Mouse (Mus musculus) embryo, embryonic 9.5 days (tissue): ENCODE data around the gene Gm49450.
"Not testable (repeated sequence)": the region's sequence is repeated elsewhere in the genome, so short reads cannot be mapped to it uniquely, and the experiment has no call there.

Source experiments
- DNase-seq: peaks from one replicate; pipeline ENCODE4 v3.0.0-alpha.2; 2017; ENCODE audit errors: extremely low spot score

The Gm49450 gene

DNA sequence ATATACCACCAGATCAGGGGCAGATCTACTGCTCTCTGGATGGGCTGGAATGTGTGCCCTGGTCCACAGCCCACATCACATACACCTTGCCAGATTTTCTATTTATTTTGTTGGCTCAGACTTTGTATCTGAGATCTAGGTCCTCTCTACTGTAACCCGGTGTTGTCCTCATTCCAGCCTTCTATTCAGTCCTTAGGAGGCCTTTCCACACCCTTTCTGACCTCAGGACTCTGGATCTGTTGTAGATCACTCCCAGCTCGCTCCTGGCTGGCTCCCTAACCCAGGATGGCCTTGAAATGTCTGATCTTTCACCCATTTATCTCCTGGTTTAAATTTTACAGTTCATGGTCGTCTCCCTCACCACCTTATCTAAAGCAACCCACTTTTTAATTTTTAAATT, 28.7 kb downstream of the Gm49450 start:
- DNase-seq = no peak

DNA sequence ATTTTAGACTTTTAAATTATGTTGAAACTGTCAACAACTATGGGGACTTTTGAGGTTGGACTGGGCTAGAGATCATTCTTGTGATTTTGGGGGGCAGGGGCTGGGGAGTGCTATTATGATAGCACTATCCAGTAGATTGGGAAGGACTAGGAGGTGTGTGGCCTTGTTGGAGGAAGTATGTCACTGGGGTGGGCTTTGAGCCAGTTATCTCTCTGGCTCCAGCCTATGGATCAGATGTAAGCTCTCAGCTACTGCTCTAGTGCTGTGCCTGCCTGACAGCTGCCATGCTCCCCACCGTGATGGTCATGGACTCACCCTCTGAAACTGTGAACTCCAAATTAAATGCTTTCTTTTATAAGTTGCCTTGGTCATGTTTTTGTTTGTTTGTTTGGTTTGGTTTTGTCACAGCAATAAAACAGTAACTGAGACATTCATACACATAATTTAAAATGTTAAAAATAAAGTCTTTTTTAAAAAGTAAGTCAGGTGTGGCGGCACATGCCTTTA, 30.3 kb downstream of the Gm49450 start:
- DNase-seq = no peak

DNA sequence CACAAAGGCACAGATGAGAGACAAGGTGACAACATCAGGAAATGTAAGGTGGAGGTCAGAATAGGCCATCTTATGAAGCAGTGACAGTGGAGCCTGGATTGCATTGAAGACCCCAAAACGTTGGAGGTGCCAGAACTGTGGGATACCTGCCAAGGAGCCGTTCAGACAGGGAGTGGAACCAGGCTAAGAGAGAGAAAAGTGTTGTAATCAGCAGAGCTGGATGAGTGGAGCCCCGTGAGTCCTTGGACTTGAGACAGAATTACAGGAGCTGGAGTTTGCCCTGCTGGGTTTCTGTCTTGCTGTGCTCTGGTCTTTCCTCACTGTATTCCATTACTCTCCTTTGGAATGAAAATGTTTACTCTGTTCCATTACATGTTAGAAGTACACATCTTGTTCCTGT, 30.8 kb downstream of the Gm49450 start:
- DNase-seq = no peak

DNA sequence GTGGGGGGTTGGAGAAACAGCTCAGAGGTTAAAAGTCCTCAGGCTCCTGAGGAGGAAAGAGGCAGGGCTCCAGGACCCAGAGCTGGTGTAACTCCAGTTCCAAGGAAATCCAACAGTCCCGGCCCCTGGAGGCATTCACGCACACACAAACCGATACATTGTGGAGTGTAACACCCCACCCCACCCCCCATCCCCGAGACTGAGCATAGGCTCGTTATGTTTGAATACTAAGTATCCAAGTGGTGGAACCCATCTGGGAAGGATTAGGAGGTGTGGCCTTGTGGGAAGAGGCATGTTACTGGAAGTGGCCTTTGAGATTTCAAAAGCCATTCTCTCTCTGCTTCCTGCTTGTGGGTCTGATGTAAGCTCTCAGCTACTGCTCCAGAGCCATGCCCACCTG, 31.8 kb downstream of the Gm49450 start:
- DNase-seq = no peak

DNA sequence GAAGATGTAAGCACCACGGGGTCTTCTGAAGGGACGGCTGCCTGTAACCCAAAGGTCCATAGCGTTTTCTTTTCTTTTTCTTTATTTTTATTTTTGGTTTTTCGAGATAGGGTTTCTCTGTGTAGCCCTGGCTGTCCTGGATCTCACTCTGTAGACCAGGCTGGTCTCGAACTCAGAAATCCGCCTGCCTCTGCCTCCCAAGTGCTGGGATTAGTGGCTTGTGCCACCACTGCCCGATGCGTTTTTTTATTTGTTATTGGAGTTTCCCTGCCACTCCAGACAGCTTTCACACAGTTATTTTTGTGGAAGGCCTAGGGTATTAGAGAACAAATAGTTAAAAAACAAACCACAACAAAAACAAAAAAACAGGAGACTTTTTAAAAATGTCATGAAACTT, 34.9 kb downstream of the Gm49450 start:
- DNase-seq = not testable (repeated sequence)

DNA sequence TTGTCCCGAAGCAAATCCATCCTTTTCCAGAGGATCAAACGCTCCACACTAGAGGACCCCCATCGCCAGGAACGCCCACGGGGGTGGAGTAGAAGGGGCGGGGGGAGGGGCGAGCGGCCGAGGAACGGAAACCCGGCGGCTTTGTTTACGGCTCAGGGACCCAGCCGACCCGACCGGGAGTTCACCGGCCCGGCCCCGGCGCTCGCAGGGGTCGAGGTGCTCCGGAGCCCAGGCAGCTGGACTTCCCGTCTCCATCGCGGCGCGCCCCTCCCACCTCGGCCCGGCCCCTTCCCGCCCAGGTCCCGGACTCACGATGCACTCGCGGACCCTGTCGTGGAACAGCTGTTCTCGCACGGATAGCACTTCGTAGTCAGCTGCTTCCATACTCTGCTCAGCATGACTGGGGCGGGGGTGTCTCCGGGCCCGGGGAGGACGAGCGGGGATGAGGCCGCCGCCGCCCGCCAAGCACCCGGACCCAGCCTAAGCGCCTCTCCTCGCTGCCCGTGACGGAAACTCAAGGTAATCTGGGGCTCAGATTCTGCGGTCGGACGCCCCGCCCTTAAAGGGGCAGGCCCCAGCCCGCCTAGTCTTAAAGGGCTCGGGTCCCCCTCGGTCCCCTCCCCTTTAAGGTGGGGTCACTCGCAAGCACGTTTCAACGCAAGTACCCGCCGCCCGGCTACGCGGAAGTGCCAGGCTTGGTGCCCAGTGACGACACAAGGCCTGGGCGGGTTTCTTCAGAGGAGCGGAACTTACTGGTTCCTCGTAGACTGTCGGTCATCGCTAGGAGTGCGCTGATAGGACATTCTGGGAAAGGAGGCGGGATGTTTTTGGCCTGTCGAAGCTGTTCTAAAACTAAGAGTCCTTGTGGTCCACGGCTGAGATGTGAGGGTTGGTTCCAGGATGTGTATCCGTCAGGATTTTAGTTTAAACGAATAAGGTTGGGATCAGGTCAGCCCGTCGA, 35.5 kb downstream of the Gm49450 start, which contains the start of gene Lmbr1l:
Gene Lmbr1l (minus strand): TSS at position 694 of the 961 bp plus-strand sequence.
- DNase-seq = peak; percentile 98

DNA sequence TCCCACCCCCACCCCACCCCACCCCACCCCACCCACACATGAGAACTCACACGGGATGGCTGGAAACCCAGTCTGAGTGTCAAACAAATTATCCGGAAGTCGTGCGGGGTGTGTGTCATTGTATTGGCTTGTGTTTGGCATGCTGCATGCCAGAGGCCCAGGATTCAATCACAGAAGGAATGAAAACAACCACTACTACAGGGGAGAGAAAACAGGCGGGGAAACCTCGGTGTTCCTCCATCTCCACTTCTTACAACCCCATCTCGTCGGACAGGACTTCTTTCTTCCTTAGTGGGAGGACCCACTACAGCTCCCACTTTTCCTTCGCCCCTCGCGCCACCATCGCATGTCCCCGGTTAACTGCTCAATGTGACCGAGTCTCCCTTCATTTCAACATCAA, 36.3 kb downstream of the Gm49450 start:
- DNase-seq = no peak

DNA sequence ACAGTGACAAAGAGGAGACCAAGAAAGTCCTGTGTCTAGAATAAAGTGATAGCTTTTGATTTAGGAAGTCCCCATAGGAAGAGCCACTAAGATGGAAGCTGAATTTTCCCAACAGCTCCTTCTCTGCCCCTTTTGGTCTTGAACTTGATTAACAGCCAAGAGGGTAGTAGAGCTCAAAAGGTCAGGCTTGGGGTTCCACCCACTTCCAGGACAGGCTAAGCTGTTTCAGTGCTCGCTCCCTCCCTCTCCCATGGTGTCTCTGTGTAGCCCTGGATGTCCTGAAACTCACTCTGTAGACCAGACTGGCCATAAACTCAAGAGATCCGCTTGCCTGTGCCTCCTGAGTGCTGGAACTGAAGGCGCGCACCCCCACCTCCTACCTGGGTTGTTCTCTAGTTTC, 37.3 kb downstream of the Gm49450 start:
- no peak for DNase-seq

DNA sequence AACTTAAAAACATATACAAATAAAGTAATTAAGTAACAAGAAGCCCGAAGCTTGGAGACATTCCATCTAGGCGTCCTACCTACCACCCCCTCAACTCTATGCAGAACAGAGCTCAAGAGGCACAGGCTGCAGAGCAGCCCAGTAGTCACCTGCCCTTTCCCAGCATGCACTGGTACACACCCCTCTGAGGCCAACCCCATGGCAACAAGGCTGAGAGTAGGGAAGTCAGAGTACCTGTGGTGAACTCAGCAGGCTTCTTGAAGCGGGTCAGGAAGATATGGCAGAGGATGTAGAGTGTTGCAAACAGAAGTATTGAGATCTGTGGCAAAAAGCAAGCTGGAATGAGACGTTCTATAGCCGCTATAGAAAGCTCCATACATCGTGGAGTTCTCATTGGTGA, 38.4 kb downstream of the Gm49450 start:
- no peak for DNase-seq

DNA sequence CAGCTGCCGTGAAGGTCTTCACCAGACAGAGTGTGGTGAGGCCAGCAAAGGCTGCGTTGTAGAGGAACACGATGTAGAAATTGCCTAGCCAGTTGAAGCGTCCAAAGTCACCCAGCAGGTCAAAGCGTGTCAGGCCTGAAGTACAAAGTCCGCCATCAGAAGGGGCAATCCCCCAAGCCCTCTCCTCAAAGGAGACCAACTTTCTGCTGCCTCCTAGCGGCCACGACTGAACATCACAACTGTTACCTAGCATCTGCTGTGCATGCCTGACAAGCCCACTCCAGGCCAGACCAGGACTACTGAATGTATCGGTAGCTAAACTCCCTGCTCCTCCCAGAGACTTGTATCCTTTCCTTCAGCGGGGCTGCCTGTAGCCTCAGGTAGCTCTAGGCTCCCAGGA, 48.7 kb downstream of the Gm49450 start:
- DNase-seq = peak; percentile 67

DNA sequence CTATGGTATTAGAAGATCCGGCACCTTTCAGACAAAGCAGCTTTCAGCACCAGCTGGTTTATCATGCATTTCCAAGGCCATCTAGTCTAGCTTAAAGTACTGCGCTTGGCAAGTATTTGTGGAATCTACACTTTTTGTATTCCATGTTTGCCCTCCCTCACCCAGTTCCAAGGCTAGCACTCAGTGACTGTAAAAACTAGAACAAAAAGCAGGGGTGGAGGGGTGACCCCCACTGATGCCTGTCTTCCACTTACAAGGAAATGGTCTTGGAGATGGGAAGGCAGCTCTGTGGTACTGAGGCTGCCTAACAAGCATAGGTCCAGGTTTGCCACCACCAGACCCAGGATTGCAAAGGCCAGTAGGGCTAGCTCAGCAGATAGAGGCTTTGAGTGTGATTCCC, 50.8 kb downstream of the Gm49450 start:
- DNase-seq = no peak

DNA sequence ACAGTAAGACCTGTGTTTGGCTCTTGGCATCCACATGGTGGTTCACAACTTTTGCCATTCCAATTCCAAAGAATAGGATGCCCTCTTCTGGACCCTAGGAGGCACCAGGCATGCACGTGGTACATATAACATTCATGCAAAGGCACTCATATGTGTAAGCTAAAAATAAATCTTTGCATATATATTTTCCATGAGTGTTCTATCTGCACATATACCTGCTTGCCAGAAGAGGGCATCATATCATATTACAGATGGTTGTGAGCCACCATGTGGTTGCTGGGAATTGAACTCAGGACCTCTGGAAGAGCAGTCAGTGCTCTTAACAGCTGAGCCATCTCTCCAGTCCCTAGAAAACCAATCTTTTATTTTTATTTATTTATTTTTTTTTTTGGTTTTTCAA, 51.8 kb downstream of the Gm49450 start:
- no peak for DNase-seq

DNA sequence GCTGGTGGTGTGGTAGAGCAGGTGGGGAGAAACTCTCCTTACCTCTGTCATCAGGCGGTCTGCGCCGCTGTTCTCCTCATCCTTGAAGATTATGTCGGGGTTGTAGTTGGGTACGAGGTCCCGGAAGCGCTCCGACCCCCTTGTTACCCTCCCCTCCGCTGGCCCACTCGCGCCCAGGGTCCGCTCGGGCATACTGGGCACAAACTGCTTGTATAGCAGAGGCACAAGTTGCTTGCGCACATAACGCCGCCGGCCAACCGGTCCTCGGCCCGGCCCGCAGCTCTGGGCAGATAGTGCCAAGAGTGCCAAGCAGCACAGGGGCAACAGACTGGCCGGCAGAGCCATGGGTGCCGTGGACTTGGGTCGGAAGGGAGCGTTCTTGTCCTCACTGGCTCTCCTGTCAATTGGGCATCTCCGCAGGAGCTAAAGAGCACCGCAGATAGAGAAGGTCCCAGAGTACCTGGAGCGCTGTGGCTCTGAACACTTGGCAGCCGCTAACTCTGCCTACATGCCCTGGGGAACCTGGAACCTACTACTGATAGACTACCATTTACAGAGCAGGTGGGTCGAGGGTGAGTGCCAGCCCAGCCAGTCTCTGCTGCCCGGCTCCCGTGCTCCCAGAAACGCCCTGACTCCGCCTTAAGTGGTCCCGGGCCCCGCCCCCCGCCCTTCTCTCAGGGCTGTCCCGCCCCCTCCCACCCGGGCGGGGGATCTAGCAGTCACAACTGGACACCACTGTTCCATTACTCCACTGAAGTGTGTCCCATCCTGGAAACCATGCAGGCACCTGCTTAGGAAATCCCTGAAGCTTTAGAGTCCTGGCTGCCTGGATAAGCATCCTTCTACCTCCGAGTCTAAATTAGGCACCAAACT, 55.2 kb downstream of the Gm49450 start, which contains the start of gene Dhh:
Gene Dhh (minus strand): TSS at position 613 of the 873 bp plus-strand sequence.
- peak; percentile 51 for DNase-seq

DNA sequence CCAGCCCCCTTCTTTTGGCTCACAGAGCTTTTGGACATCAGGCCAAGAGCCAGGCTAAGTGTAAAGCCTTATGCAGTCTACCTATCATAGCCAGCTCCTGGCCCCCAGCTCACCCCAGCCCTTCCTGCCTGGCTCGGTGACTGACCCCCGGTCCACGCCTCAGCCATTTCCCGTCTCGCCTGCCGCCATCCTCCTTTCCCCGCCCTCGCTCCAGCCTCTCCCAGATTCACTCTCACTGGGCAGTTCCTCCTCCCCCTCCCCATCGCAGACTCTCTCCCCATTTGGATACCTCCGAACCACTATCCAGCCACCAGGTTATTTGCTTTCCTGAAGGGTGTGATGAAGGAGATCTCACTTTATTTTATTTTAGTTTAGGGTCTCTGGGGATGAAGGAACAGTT, 55.9 kb downstream of the Gm49450 start:
- DNase-seq = peak; percentile 24

DNA sequence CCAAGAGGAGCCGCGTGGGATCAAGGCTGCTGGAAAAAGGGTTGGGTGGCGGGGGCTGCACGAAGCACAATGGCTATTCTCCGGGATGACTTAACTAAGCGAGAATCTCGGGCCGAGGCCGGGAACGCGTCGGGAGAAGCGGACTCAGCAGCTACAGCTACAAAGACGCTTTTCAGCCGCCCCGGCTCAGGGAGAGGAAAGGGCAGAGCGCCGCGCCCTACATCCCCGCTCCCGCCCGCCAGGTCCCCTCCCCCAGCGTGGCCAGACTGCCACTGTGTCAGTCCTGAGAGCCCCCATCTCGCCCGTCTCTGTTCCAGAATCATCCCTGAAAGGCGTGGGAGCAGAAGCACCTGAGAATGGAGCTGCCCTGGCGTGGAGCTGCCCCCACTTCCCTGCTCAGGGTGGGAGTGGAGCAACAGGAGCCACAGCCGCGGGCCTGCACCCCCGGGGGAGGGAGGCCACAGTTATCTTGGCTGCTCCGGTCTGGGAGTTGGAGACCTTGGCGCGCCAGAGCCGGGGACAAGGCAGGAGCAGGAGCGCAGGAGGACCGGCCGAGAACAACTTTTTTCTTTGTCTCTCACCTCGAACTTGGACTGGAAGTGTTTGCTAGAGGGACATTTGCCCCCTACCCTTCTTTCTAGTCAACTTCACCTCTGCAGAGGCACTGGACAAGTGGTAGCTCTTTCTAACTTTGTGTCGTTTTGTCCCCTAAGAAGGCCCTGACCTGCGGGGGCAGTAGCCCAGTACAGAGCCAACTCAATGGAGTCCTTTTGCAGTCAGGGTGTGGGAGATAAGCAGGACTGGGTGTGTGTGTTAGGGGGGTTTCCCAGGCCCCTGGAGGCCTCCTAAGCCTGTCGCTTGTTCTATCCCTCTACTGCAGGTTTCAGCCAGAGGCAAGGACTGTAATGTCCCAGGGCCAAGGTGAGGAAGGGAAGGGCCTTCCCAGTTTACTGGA, 57.4 kb downstream of the Gm49450 start:
- peak; percentile 42 for DNase-seq

DNA sequence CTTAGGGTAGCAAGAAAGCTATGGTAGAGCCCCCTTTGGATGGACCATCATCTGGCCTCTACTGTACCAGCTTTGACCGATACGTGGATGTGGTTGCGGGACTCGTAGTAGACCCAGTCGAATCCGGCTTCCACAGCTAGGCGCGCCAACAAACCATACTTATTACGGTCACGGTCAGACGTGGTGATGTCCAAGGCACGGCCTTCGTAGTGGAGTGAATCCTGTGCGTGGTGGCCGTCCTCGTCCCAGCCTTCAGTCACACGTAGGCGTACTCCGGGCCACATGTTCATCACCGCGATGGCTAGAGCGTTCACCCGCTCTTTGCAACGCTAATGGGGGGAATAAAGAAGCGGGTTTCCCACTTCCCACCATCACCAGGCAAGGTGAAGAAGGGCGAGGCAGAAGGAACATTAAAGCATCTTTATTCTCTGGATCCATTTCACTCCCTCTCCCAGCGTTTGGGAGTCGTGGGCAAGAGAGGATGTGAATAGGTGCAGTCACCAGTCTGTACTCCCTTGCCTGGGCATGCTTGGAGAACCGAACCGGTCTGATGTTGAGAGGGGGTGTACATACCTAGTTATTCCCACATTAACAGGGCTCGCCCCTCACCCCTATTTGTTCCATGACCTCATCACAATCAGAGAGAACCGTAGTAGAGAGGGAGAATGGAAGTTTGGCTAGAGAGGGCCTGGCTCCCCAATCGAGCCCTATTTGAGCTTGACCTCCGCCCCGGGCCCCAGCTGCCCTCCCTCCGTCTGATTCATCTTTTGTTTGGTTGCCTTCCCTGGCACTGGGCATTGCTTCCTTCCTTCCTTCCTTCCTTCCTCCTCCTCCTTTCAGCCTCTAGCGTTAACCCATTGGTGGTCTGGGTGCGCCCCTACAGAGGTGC, 58.4 kb downstream of the Gm49450 start:
- DNase-seq = peak; percentile 58

DNA sequence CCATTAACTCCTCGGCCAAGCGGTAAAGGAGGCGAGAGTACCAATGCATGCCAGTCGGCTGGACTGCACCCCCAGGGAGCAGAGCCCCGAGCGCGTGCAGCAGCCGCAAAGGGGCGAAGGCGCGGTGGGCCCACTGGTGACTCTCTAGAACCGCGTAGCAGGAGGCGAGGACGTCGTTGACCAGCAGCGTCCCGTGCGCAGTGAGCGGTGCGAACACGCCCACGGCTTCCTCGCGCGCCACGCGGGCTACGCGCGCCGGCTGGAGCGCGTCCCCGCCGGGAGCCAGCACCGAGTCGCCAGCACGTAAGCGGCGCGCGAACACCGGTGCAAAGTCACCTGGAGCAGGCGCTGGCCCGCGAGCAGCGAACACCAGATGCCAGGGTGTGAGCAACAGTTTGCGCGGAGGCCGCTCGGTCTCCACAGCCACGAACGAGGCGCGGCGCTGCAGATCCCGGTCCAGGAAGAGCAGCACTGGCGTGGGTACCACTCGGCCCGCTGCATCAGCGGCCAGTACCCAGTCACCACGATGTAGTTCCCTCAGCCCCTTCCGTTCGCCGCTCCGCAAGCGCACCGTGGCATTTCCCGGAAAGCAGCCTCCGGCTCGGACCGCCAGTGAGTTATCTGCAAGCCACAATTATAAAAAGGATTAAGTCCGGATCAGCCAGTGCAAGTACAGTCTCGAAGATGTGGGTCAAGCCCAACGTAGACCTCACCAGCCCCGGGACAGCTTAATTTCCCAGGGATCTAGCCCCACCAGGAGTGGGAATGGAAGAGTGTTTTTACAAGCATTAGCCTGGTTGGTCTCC, 59.2 kb downstream of the Gm49450 start, which contains the start of gene Rhebl1:
Gene Rhebl1 (minus strand): TSS at position 601 of the 806 bp plus-strand sequence.
- DNase-seq = peak; percentile 46

DNA sequence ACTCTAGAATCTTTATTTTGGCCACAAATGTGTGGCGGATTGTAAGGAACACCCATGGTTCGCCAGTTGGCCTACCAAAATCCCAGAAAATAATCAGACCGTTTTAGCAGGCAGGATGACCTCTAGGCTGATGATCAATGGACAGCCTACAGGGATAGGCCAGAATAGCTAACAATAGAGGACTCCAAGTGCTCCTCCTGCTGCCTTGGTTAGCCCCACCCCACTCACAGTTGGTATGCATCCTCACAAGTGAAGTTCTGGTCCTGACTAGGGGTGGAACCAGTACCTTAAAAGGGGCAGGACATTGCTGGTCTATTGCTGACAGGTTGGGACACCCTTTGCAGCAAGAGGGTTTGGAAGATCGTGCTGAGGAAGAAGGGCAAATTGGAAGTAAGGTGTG, 60.3 kb downstream of the Gm49450 start:
- no peak for DNase-seq
